ENCODE assay signal across 16 mouse cellular contexts in genomic region chr12:44440230-44440629, GRCm38 (mm10).
A peak's percentile ranks its signal among the peaks of the same experiment; 100 is the strongest.
DNase-seq lines count a peak whose midpoint lies in the region; ATAC-seq and TF ChIP-seq lines count a peak whose summit lies in the region.
"Had no signal": no experiment of that assay in that cellular context is flagged by ENCODE, and none has a peak within 500 bp of the region (broad histone marks: within the 10 kb centered on the region; RNA-seq: fewer than 3 reads in every experiment).

No protein-coding gene starts in this region.

- H3K27ac ChIP-seq in left cerebral cortex, adult 2 months = peak overlapping the region; percentile 3; the same call in 1 of the 2 replicates
- H3K27ac ChIP-seq: liver, embryonic 15.5 days; macrophage had no signal

- TF ChIP-seq CTCF in left cerebral cortex, adult 2 months (IDR thresholded peaks at IDR 0.05) = no peak

- intact Hi-C loops in left cerebral cortex, adult 2 months (cut with DNase I) = no loop called here
- intact Hi-C loops in left cerebral cortex, postnatal 10 days (cut with DNase I) = no loop called here

- ATAC-seq in common myeloid progenitor, adult 5-6 weeks (replicated peaks; ENCODE audit: low read depth, poor library complexity, severe bottlenecking) = peak; percentile 67
- ATAC-seq in megakaryocyte progenitor cell, adult 5-6 weeks (replicated peaks; ENCODE audit: poor library complexity) = peak; percentile 79
- ATAC-seq: intestine, embryonic 16.5 days; Patski had no signal

- no peak overlapping the region for H3K4me3 ChIP-seq in left cerebral cortex, adult 2 months
- H3K4me3 ChIP-seq: liver, embryonic 15.5 days had no signal

- DNase-seq in left cerebral cortex, adult 2 months (ENCODE audit: extremely low spot score in 1 of 2, low spot score in 2 of 2) = no peak
- DNase-seq in left cerebral cortex, postnatal 10 days (ENCODE audit: extremely low spot score in 1 of 2, low spot score in 2 of 2) = no peak
- peak; percentile 76 for DNase-seq in retina, postnatal 1 day
- DNase-seq in cerebellum, postnatal 10 days = no peak
- no peak for DNase-seq in kidney, postnatal 10 days
- DNase-seq: adrenal gland, adult 8-10 months; cerebellum, adult 11-12 months; heart, adult 11 months; kidney, postnatal 14 days; right cerebral cortex, postnatal 14 days had no signal
